In genomic region chr11:86292201-86292600, GRCm38 (mm10) we compare ENCODE assay signal across 4 mouse cellular contexts. TPM values are rescaled to one million over a fixed set of nuclear protein-coding genes. Genes with fewer than 3 reads are reported as not detected.
DNase-seq lines count a peak whose midpoint lies in the region; ATAC-seq lines count a peak whose summit lies in the region.

No protein-coding gene starts in this region.

- peak; percentile 61 for ATAC-seq in CD4-positive, CD25-positive, alpha-beta regulatory T cell, adult 4 months
- ATAC-seq in activated CD4-positive, CD25-positive, alpha-beta regulatory T cell, adult 4 months, result peak; percentile 57
- ATAC-seq in inflammation-experienced regulatory T-cells, adult 6 months, result peak; percentile 38

- peak; percentile 39 for DNase-seq in CD4-positive helper T cell, adult 2 months (ENCODE audit: low read depth, low spot score)

RNA-seq across cellular contexts. Expression of gene Ints2, which starts 34.8 kb away (rescaled TPM):
- polyA plus RNA-seq in CD4-positive, CD25-positive, alpha-beta regulatory T cell, adult 4 months (2017; shearing (Covaris generic)), result 10 to 100 TPM; 15.8 to 19.2 TPM
- polyA plus RNA-seq in activated CD4-positive, CD25-positive, alpha-beta regulatory T cell, adult 4 months (2017; shearing (Covaris generic)), result 10 to 100 TPM; 18.6 to 22.5 TPM
- 10 to 100 TPM; 19.0 to 20.3 (median 19.3) TPM for polyA plus RNA-seq in inflammation-experienced regulatory T-cells, adult 6 months (2017; shearing (Covaris generic))

Comparison
In these comparisons a context has a peak if more than half of its experiments do, and no peak if none do; other contexts are left out.
1. Peak in every context shown above with its lines: DNase-seq and ATAC-seq.